ENCODE assay signal across 21 mouse cellular contexts in the genomic region with DNA sequence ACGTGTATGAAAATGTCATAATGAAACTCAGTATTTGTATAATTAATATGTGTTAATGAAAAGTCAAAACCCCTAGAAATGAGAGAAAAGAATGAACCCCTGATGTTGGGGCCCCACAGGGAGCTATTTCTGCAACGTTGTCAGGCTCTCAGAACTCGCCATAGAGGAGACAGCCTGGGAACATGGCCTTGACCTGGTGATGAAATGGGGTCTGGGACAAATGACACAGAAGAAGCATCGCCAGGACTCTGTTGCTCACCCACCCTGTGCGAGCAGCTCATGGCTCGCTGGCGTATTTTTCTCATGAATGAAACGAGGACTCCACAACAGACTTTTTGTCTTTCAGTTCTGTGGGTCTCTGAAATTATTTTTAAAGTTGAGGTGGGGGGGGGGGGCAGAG.
"Had no signal": no experiment of that assay in that cellular context is flagged by ENCODE, and none has a peak within 500 bp of the region (broad histone marks: within the 10 kb centered on the region; RNA-seq: fewer than 3 reads in every experiment).

No protein-coding gene starts in this region.

- H3K4me1 ChIP-seq: liver, embryonic 12.5 days had no signal

- ATAC-seq: hindbrain, embryonic 16.5 days; inflammation-experienced regulatory T-cells, adult 6 months; intestine, embryonic 15.5 days; intestine, postnatal 0 days; liver, embryonic 12.5 days had no signal

- DNase-seq: gastrocnemius, postnatal 14 days; heart, adult 18-20 months; heart, postnatal 10 days; heart, postnatal 4 days; kidney, adult 18-20 months; kidney, postnatal 10 days had no signal

- H3K9ac ChIP-seq: heart, embryonic 12.5 days; hindbrain, embryonic 12.5 days; hindbrain, embryonic 14.5 days; intestine, embryonic 15.5 days; limb, embryonic 13.5 days; limb, embryonic 15.5 days; liver, embryonic 12.5 days; liver, embryonic 14.5 days had no signal

- H3K4me2 ChIP-seq: heart, embryonic 12.5 days; hindbrain, embryonic 12.5 days; hindbrain, embryonic 14.5 days; intestine, embryonic 15.5 days; limb, embryonic 13.5 days; limb, embryonic 15.5 days; liver, embryonic 12.5 days had no signal

- H3K27me3 ChIP-seq: heart, embryonic 12.5 days; hindbrain, embryonic 12.5 days; intestine, embryonic 15.5 days; limb, embryonic 13.5 days; limb, embryonic 15.5 days; liver, embryonic 12.5 days had no signal

- H3K27ac ChIP-seq: heart, embryonic 10.5 days; hindbrain, embryonic 10.5 days; hindbrain, embryonic 12.5 days; hindbrain, embryonic 14.5 days; intestine, embryonic 15.5 days; layer of hippocampus, adult 2 months; left cerebral cortex, adult 2 months; limb, embryonic 13.5 days; limb, embryonic 15.5 days; liver, embryonic 12.5 days; liver, embryonic 14.5 days had no signal

- H3K4me3 ChIP-seq: heart, embryonic 10.5 days; heart, embryonic 12.5 days; hindbrain, embryonic 10.5 days; hindbrain, embryonic 12.5 days; intestine, embryonic 15.5 days; layer of hippocampus, adult 2 months; left cerebral cortex, adult 2 months; limb, embryonic 13.5 days; limb, embryonic 15.5 days; liver, embryonic 12.5 days had no signal

- H3K36me3 ChIP-seq: heart, embryonic 10.5 days; heart, embryonic 12.5 days; hindbrain, embryonic 10.5 days; hindbrain, embryonic 12.5 days; intestine, embryonic 15.5 days; limb, embryonic 13.5 days; limb, embryonic 15.5 days; liver, embryonic 12.5 days had no signal

- H3K9me3 ChIP-seq: heart, embryonic 10.5 days; heart, embryonic 12.5 days; hindbrain, embryonic 10.5 days; hindbrain, embryonic 12.5 days; intestine, embryonic 15.5 days; limb, embryonic 13.5 days; limb, embryonic 15.5 days; liver, embryonic 12.5 days had no signal
